Comparison of ENCODE assay signal across 8 mouse cellular contexts in genomic region chr7:45451344-45451982, GRCm38 (mm10). TPM values are rescaled to one million over a fixed set of nuclear protein-coding genes. Genes with fewer than 3 reads are reported as not detected.
DNase-seq lines count a peak whose midpoint lies in the region; ATAC-seq and TF ChIP-seq lines count a peak whose summit lies in the region.

No protein-coding gene starts in this region.

- 50% methylated on average over 23 of the region's 23 CpGs for WGBS in heart, embryonic 12.5 days
- 58% methylated on average over 23 of the region's 23 CpGs for WGBS in kidney, embryonic 16.5 days
- WGBS in liver, adult 2 months = 59% methylated on average over 23 of the region's 23 CpGs
- 55% methylated on average over 23 of the region's 23 CpGs for WGBS in stomach, embryonic 14.5 days

- H3K79me2 ChIP-seq in liver, adult 2 months (ENCODE audit: control insufficient read depth, insufficient read depth, low read length) = no peaks in the 10 kb centered on the region

- H3K4me2 ChIP-seq in heart, embryonic 12.5 days = no peak overlapping the region
- H3K4me2 ChIP-seq in kidney, embryonic 16.5 days (replicated peaks; ENCODE audit: low read depth, low read length) = no peak overlapping the region
- no peak overlapping the region for H3K4me2 ChIP-seq in stomach, embryonic 14.5 days (replicated peaks; ENCODE audit: low read depth, low read length)

- H3K4me1 ChIP-seq in erythroblast, embryonic 14.5 days (ENCODE audit: control insufficient read depth) = peaks cover 40% of the 10 kb centered on the region
- peaks cover 18% of the 10 kb centered on the region for H3K4me1 ChIP-seq in heart, embryonic 12.5 days (replicated peaks)
- H3K4me1 ChIP-seq in kidney, embryonic 16.5 days (ENCODE audit: insufficient read depth, low read length) = peaks cover 6% of the 10 kb centered on the region; the same call in 1 of the 2 replicates
- H3K4me1 ChIP-seq in liver, adult 2 months (ENCODE audit: control insufficient read depth, insufficient read depth, low read length) = peaks cover 5% of the 10 kb centered on the region; the same call in 1 of the 2 replicates
- H3K4me1 ChIP-seq in stomach, embryonic 14.5 days (ENCODE audit: control insufficient read depth, insufficient read depth, low read length) = no peaks in the 10 kb centered on the region

- peak; percentile 91 for TF ChIP-seq CTCF in liver, adult 2 months (IDR thresholded peaks at IDR 0.05; ENCODE audit: low read depth, low read length)

- H3K36me3 ChIP-seq in erythroblast, embryonic 14.5 days (ENCODE audit: control insufficient read depth) = peaks cover 17% of the 10 kb centered on the region
- H3K36me3 ChIP-seq in heart, embryonic 12.5 days = peaks cover 76% of the 10 kb centered on the region
- peaks cover 36% of the 10 kb centered on the region for H3K36me3 ChIP-seq in kidney, embryonic 16.5 days (ENCODE audit: insufficient read depth, low read length)
- no peaks in the 10 kb centered on the region for H3K36me3 ChIP-seq in liver, adult 2 months (ENCODE audit: control insufficient read depth, insufficient read depth, low read length)
- peaks cover 31% of the 10 kb centered on the region for H3K36me3 ChIP-seq in stomach, embryonic 14.5 days (ENCODE audit: control insufficient read depth, insufficient read depth, low read length)

- H3K27me3 ChIP-seq in erythroblast, embryonic 14.5 days (ENCODE audit: control insufficient read depth) = no peaks in the 10 kb centered on the region; the same call in 1 of the 2 replicates
- no peaks in the 10 kb centered on the region for H3K27me3 ChIP-seq in heart, embryonic 12.5 days (replicated peaks)
- H3K27me3 ChIP-seq in kidney, embryonic 16.5 days (ENCODE audit: insufficient read depth, low read length) = no peaks in the 10 kb centered on the region
- no peaks in the 10 kb centered on the region for H3K27me3 ChIP-seq in liver, adult 2 months (ENCODE audit: control insufficient read depth, insufficient read depth, low read length)
- H3K27me3 ChIP-seq in stomach, embryonic 14.5 days (ENCODE audit: control insufficient read depth, insufficient read depth, low read length) = no peaks in the 10 kb centered on the region

- TF ChIP-seq POLR2A in liver, adult 2 months (IDR thresholded peaks at IDR 0.05; ENCODE audit: extremely low read depth, insufficient read depth, low read length) = no peak

- H3K9me3 ChIP-seq in erythroblast, embryonic 14.5 days (ENCODE audit: control insufficient read depth, low read length) = no peaks in the 10 kb centered on the region
- H3K9me3 ChIP-seq in heart, embryonic 12.5 days (replicated peaks) = no peaks in the 10 kb centered on the region
- H3K9me3 ChIP-seq in kidney, embryonic 16.5 days (ENCODE audit: low read length) = no peaks in the 10 kb centered on the region
- H3K9me3 ChIP-seq in stomach, embryonic 14.5 days (ENCODE audit: control insufficient read depth, low read depth, low read length) = no peaks in the 10 kb centered on the region

- peak; percentile 93 for DNase-seq in CD4-positive, CD25-positive, alpha-beta regulatory T cell, adult 2 months (ENCODE audit: low read depth, low spot score)
- DNase-seq in brain, adult 2 months (ENCODE audit: low read depth, low spot score) = peak; percentile 93
- peak; percentile 36 for DNase-seq in liver, adult 2 months (ENCODE audit: extremely low read depth, low read depth, low spot score)
- DNase-seq in monocyte, adult 2 months (ENCODE audit: low read depth in 1 of 2, low spot score in 2 of 2) = peak; percentile 56 to 83

- no peak overlapping the region for H3K9ac ChIP-seq in heart, embryonic 12.5 days
- H3K9ac ChIP-seq in kidney, embryonic 16.5 days (replicated peaks; ENCODE audit: low read length) = no peak overlapping the region
- no peak overlapping the region for H3K9ac ChIP-seq in liver, adult 2 months (ENCODE audit: low read depth, low read length)
- no peak overlapping the region for H3K9ac ChIP-seq in stomach, embryonic 14.5 days (replicated peaks; ENCODE audit: low read depth, low read length)

- H3K27ac ChIP-seq in heart, embryonic 12.5 days (ENCODE audit: poor library complexity, severe bottlenecking) = no peak overlapping the region
- no peak overlapping the region for H3K27ac ChIP-seq in kidney, embryonic 16.5 days (ENCODE audit: low read length)
- H3K27ac ChIP-seq in liver, adult 2 months (replicated peaks; ENCODE audit: insufficient read depth, low read depth, low read length) = no peak overlapping the region
- no peak overlapping the region for H3K27ac ChIP-seq in stomach, embryonic 14.5 days (ENCODE audit: low read length)

- peak overlapping the region; percentile 6 for H3K4me3 ChIP-seq in erythroblast, embryonic 14.5 days (replicated peaks)
- H3K4me3 ChIP-seq in heart, embryonic 12.5 days = no peak overlapping the region
- H3K4me3 ChIP-seq in kidney, embryonic 16.5 days (ENCODE audit: low read length) = no peak overlapping the region
- no peak overlapping the region for H3K4me3 ChIP-seq in liver, adult 2 months (ENCODE audit: insufficient read depth, low read depth, low read length)
- H3K4me3 ChIP-seq in stomach, embryonic 14.5 days (ENCODE audit: low read depth, low read length) = no peak overlapping the region

- peak; percentile 77 for ATAC-seq in heart, embryonic 12.5 days (ENCODE audit: insufficient number of reproducible peaks, low FRiP score)
- peak; percentile 66 for ATAC-seq in kidney, embryonic 16.5 days (ENCODE audit: low FRiP score, low TSS enrichment)
- peak; percentile 73; the same call in 1 of the 2 replicates for ATAC-seq in stomach, embryonic 14.5 days (ENCODE audit: insufficient number of reproducible peaks, insufficient read depth, low FRiP score, low read depth)

RNA-seq across cellular contexts. Expression of gene Ftl1, which starts 8.2 kb away (rescaled TPM):
- polyA plus RNA-seq in erythroblast, embryonic 14.5 days (2012) = 3,659 and 3,743 TPM in 2 replicates
- polyA plus RNA-seq in heart, embryonic 12.5 days (2016; fragmentation: Nextera tagmentation; extraction: Ambion mirVana) = 4,047 and 4,171 TPM in 2 replicates
- 5,149 and 5,628 TPM in 2 replicates for polyA plus RNA-seq in kidney, embryonic 16.5 days (2015; fragmentation: Nextera tagmentation; extraction: Ambion mirVana)
- 3,170 and 4,966 TPM in 2 replicates for total RNA-seq in liver, adult 2 months (2014; rRNA removed)
- polyA plus RNA-seq in liver, adult 2 months (2012; rRNA removed) = 12,947 and 13,613 TPM in 2 replicates
- polyA plus RNA-seq in stomach, embryonic 14.5 days (2014; fragmentation: Nextera tagmentation; extraction: Ambion mirVana) = 4,275 and 4,681 TPM in 2 replicates

RNA-seq across cellular contexts. Expression of gene Ruvbl2, which starts 13.6 kb away (rescaled TPM):
- 15.2 and 15.3 TPM in 2 replicates for polyA plus RNA-seq in erythroblast, embryonic 14.5 days (2012)
- 80.7 TPM in 2 replicates for polyA plus RNA-seq in heart, embryonic 12.5 days (2016; fragmentation: Nextera tagmentation; extraction: Ambion mirVana)
- polyA plus RNA-seq in kidney, embryonic 16.5 days (2015; fragmentation: Nextera tagmentation; extraction: Ambion mirVana) = 164 and 173 TPM in 2 replicates
- total RNA-seq in liver, adult 2 months (2014; rRNA removed) = 8.9 and 12.3 TPM in 2 replicates
- 18.4 and 28.8 TPM in 2 replicates for polyA plus RNA-seq in liver, adult 2 months (2012; rRNA removed)
- 132 and 135 TPM in 2 replicates for polyA plus RNA-seq in stomach, embryonic 14.5 days (2014; fragmentation: Nextera tagmentation; extraction: Ambion mirVana)

RNA-seq across cellular contexts. Expression of gene Bax, which starts 15.2 kb away (rescaled TPM):
- polyA plus RNA-seq in erythroblast, embryonic 14.5 days (2012) = 24.4 and 25.7 TPM in 2 replicates
- polyA plus RNA-seq in heart, embryonic 12.5 days (2016; fragmentation: Nextera tagmentation; extraction: Ambion mirVana) = 139 and 151 TPM in 2 replicates
- polyA plus RNA-seq in kidney, embryonic 16.5 days (2015; fragmentation: Nextera tagmentation; extraction: Ambion mirVana) = 172 and 182 TPM in 2 replicates
- 19.5 and 23.8 TPM in 2 replicates for total RNA-seq in liver, adult 2 months (2014; rRNA removed)
- 49.8 and 62.0 TPM in 2 replicates for polyA plus RNA-seq in liver, adult 2 months (2012; rRNA removed)
- 67.1 and 83.9 TPM in 2 replicates for polyA plus RNA-seq in stomach, embryonic 14.5 days (2014; fragmentation: Nextera tagmentation; extraction: Ambion mirVana)

RNA-seq across cellular contexts. Expression of gene Gys1, which starts 16.8 kb away (rescaled TPM):
- 0.09 and 0.12 TPM in 2 replicates for polyA plus RNA-seq in erythroblast, embryonic 14.5 days (2012)
- polyA plus RNA-seq in heart, embryonic 12.5 days (2016; fragmentation: Nextera tagmentation; extraction: Ambion mirVana) = 115 and 121 TPM in 2 replicates
- 51.1 and 51.7 TPM in 2 replicates for polyA plus RNA-seq in kidney, embryonic 16.5 days (2015; fragmentation: Nextera tagmentation; extraction: Ambion mirVana)
- total RNA-seq in liver, adult 2 months (2014; rRNA removed) = 1.2 TPM in 2 replicates
- 2.6 and 4.8 TPM in 2 replicates for polyA plus RNA-seq in liver, adult 2 months (2012; rRNA removed)
- 32.7 and 35.3 TPM in 2 replicates for polyA plus RNA-seq in stomach, embryonic 14.5 days (2014; fragmentation: Nextera tagmentation; extraction: Ambion mirVana)

RNA-seq across cellular contexts. Expression of gene Tulp2, which starts 30.2 kb away (rescaled TPM):
- 0.03 and 0.08 TPM in 2 replicates for polyA plus RNA-seq in erythroblast, embryonic 14.5 days (2012)
- 0.87 TPM in 2 replicates for polyA plus RNA-seq in heart, embryonic 12.5 days (2016; fragmentation: Nextera tagmentation; extraction: Ambion mirVana)
- 0.80 and 1.1 TPM in 2 replicates for polyA plus RNA-seq in kidney, embryonic 16.5 days (2015; fragmentation: Nextera tagmentation; extraction: Ambion mirVana)
- 0.07 and 0.18 TPM in 2 replicates for total RNA-seq in liver, adult 2 months (2014; rRNA removed)
- polyA plus RNA-seq in liver, adult 2 months (2012; rRNA removed) = 0.30 and 0.31 TPM in 2 replicates
- polyA plus RNA-seq in stomach, embryonic 14.5 days (2014; fragmentation: Nextera tagmentation; extraction: Ambion mirVana) = 1.7 and 2.9 TPM in 2 replicates

Comparison
In these comparisons a context has a peak if more than half of its experiments do, and no peak if none do; other contexts are left out.
1. DNase-seq: peak in every context shown above with its lines; median percentile 93 in CD4-positive, CD25-positive, alpha-beta regulatory T cell, adult 2 months; 93 in brain, adult 2 months; 70 in monocyte, adult 2 months; 36 in liver, adult 2 months.